Mouse (Mus musculus) hindbrain, embryonic 15.5 days (tissue): ENCODE results near the gene Mbd3. TPM values are rescaled to one million over a fixed set of nuclear protein-coding genes. Genes with fewer than 3 reads are reported as not detected.
A peak's percentile ranks its signal among the peaks of the same experiment; 100 is the strongest.

Experiments
- ATAC-seq: fragments of 200-750 bp; cut with Nextera tagmentation; 2 replicates; pipeline ENCODE4 v1.8.0; 2017; ENCODE audit warnings: low read depth, moderate number of reproducible peaks, moderate TSS enrichment; ENCODE audit not compliant: low FRiP score
- H3K27ac ChIP-seq: fragments of 300-500 bp; sonication (generic); replicated peaks from 2 replicates; pipeline ENCODE4 v1.5.1; 2015; ENCODE audit warnings: mild to moderate bottlenecking, inconsistent platforms
- H3K27me3 ChIP-seq: fragments of 300-500 bp; sonication (generic); 2 replicates; pipeline ENCODE4 v1.6.1; 2015; ENCODE audit warnings: control low read depth, inconsistent platforms
- H3K36me3 ChIP-seq: fragments of 300-500 bp; sonication (generic); 2 replicates; pipeline ENCODE4 v1.6.1; 2015; ENCODE audit warnings: control low read depth, inconsistent platforms
- H3K4me1 ChIP-seq: fragments of 300-500 bp; sonication (generic); replicated peaks from 2 replicates; pipeline ENCODE4 v1.6.1; 2015; ENCODE audit warnings: control low read depth, inconsistent platforms
- H3K4me2 ChIP-seq: fragments of 300-500 bp; sonication (generic); 2 replicates; pipeline ENCODE4 v1.6.1; 2015; ENCODE audit warnings: moderate library complexity, mild to moderate bottlenecking, inconsistent platforms
- H3K4me3 ChIP-seq: fragments of 300-500 bp; sonication (generic); 2 replicates; pipeline ENCODE4 v1.5.1; 2015; ENCODE audit warnings: mild to moderate bottlenecking, inconsistent platforms
- H3K9ac ChIP-seq: fragments of 300-500 bp; sonication (generic); 2 replicates; pipeline ENCODE4 v1.6.1; 2015; ENCODE audit warnings: inconsistent platforms
- H3K9me3 ChIP-seq: fragments of 300-500 bp; sonication (generic); 2 replicates; pipeline ENCODE4 v1.6.1; 2016; ENCODE audit warnings: control low read depth, inconsistent platforms
- WGBS: fragments of 180-500 bp; shearing (Covaris S2); methylation state at CpG from one replicate; pipeline ENCODE4 v1.1.7; 2015; 5-methylcytosine and 5-hydroxymethylcytosine counted together
- polyA plus RNA-seq: library from polyadenylated mRNA; unstranded; fragments of >200 nt; fragmentation: Nextera tagmentation; extraction: Ambion mirVana; gene quantifications from 2 replicates; pipeline ENCODE4 v1.2.1, GENCODE M21; 2015

The Mbd3 gene
- polyA plus RNA-seq, 1 experiment from 2014 or later: 229 TPM

GRCm38 (mm10) chr10:80403044-80403692, 3.8 kb upstream of the Mbd3 start:
- H3K9me3 ChIP-seq: no peaks in the 10 kb centered on the region
- H3K27ac ChIP-seq: no peak overlapping the region
- ATAC-seq: no peak
- H3K9ac ChIP-seq: no peak overlapping the region
- 93% methylated on average over 4 of the region's 4 CpGs for WGBS
- no peak overlapping the region for H3K4me2 ChIP-seq
- H3K4me3 ChIP-seq: no peak overlapping the region
- peaks cover 38% of the 10 kb centered on the region for H3K4me1 ChIP-seq
- H3K27me3 ChIP-seq: no peaks in the 10 kb centered on the region
- peaks cover 27% of the 10 kb centered on the region for H3K36me3 ChIP-seq

GRCm38 (mm10) chr10:80400704-80401161, 1.4 kb upstream of the Mbd3 start:
- Histone ChIP-seq H3K4me3 (no peak overlapping the region), H3K9me3 (no peaks in the 10 kb centered on the region), H3K27ac (peak overlapping the region; percentile 87; the same call in 1 of the 2 replicates), H3K4me2 (peak overlapping the region; percentile 89), H3K36me3 (peaks cover 27% of the 10 kb centered on the region), H3K27me3 (no peaks in the 10 kb centered on the region), H3K4me1 (peaks cover 45% of the 10 kb centered on the region), H3K9ac (peak overlapping the region; percentile 55)
- no peak for ATAC-seq
- 87% methylated on average over 4 of the region's 4 CpGs for WGBS

- no peak for ATAC-seq
- peaks cover 33% of the 10 kb centered on the region for H3K36me3 ChIP-seq
- H3K4me3 ChIP-seq: peak overlapping the region; percentile 65
- H3K4me1 ChIP-seq: peaks cover 39% of the 10 kb centered on the region
- no peaks in the 10 kb centered on the region for H3K27me3 ChIP-seq
- WGBS: 13% methylated on average over 17 of the region's 17 CpGs
- peak overlapping the region; percentile 55 for H3K9ac ChIP-seq
- H3K4me2 ChIP-seq: peak overlapping the region; percentile 89
- no peaks in the 10 kb centered on the region for H3K9me3 ChIP-seq
- peak overlapping the region; percentile 87 for H3K27ac ChIP-seq
These were observed 788 bp upstream of the Mbd3 start for GRCm38 (mm10) chr10:80399973-80400703.

- H3K9ac ChIP-seq: peak overlapping the region; percentile 93
- peak; percentile 79 for ATAC-seq
- no peaks in the 10 kb centered on the region for H3K9me3 ChIP-seq
- H3K4me3 ChIP-seq: peak overlapping the region; percentile 65
- peaks cover 33% of the 10 kb centered on the region for H3K4me1 ChIP-seq
- no peaks in the 10 kb centered on the region for H3K27me3 ChIP-seq
- peak overlapping the region; percentile 89 for H3K4me2 ChIP-seq
- peak overlapping the region; percentile 99 for H3K27ac ChIP-seq
- WGBS: under 1% methylated on average over 59 of the region's 59 CpGs
- peaks cover 45% of the 10 kb centered on the region for H3K36me3 ChIP-seq
These were observed 595 bp downstream of the Mbd3 start for GRCm38 (mm10) chr10:80398719-80399190.

GRCm38 (mm10) chr10:80398174-80398535, 1.2 kb downstream of the Mbd3 start:
- Histone ChIP-seq H3K4me3 (peak overlapping the region; percentile 65), H3K4me2 (peak overlapping the region; percentile 89), H3K27ac (peak overlapping the region; percentile 99), H3K36me3 (peaks cover 45% of the 10 kb centered on the region), H3K9me3 (no peaks in the 10 kb centered on the region), H3K27me3 (no peaks in the 10 kb centered on the region), H3K4me1 (peaks cover 33% of the 10 kb centered on the region), H3K9ac (peak overlapping the region; percentile 93)
- ATAC-seq: no peak
- 0% methylated on average over 1 of the region's 1 CpGs for WGBS

- no peaks in the 10 kb centered on the region for H3K9me3 ChIP-seq
- H3K27me3 ChIP-seq: no peaks in the 10 kb centered on the region
- peak overlapping the region; percentile 89 for H3K4me2 ChIP-seq
- H3K4me1 ChIP-seq: peaks cover 33% of the 10 kb centered on the region
- ATAC-seq: no peak
- H3K27ac ChIP-seq: peak overlapping the region; percentile 99
- peaks cover 45% of the 10 kb centered on the region for H3K36me3 ChIP-seq
- 36% methylated on average over 8 of the region's 8 CpGs for WGBS
- H3K9ac ChIP-seq: peak overlapping the region; percentile 93
- H3K4me3 ChIP-seq: peak overlapping the region; percentile 65
These were observed 1.7 kb downstream of the Mbd3 start for GRCm38 (mm10) chr10:80397524-80398173.

- Histone ChIP-seq H3K27me3 (no peaks in the 10 kb centered on the region), H3K4me2 (peak overlapping the region; percentile 89), H3K27ac (peak overlapping the region; percentile 99), H3K9ac (peak overlapping the region; percentile 93; the same call in 1 of the 2 replicates), H3K9me3 (no peaks in the 10 kb centered on the region), H3K4me1 (peaks cover 33% of the 10 kb centered on the region), H3K4me3 (peak overlapping the region; percentile 65), H3K36me3 (peaks cover 46% of the 10 kb centered on the region)
- ATAC-seq: no peak
- WGBS: 87% methylated on average over 11 of the region's 11 CpGs
These were observed 2.4 kb downstream of the Mbd3 start for GRCm38 (mm10) chr10:80396822-80397523.

- no peak overlapping the region for H3K4me2 ChIP-seq
- peaks cover 22% of the 10 kb centered on the region for H3K4me1 ChIP-seq
- 94% methylated on average over 35 of the region's 35 CpGs for WGBS
- peaks cover 47% of the 10 kb centered on the region for H3K36me3 ChIP-seq
- ATAC-seq: no peak
- H3K27ac ChIP-seq: no peak overlapping the region
- H3K4me3 ChIP-seq: no peak overlapping the region
- no peak overlapping the region for H3K9ac ChIP-seq
- H3K9me3 ChIP-seq: no peaks in the 10 kb centered on the region
- H3K27me3 ChIP-seq: no peaks in the 10 kb centered on the region
These were observed 4.2 kb downstream of the Mbd3 start for GRCm38 (mm10) chr10:80395025-80395627.

GRCm38 (mm10) chr10:80392687-80393086, 6.7 kb downstream of the Mbd3 start:
- Histone ChIP-seq H3K27ac (no peak overlapping the region), H3K27me3 (no peaks in the 10 kb centered on the region), H3K4me2 (no peak overlapping the region), H3K4me1 (peaks cover 25% of the 10 kb centered on the region), H3K4me3 (no peak overlapping the region), H3K36me3 (peaks cover 47% of the 10 kb centered on the region), H3K9ac (no peak overlapping the region), H3K9me3 (no peaks in the 10 kb centered on the region)
- no peak for ATAC-seq
- WGBS: 93% methylated on average over 5 of the region's 5 CpGs

GRCm38 (mm10) chr10:80390697-80391096, 8.7 kb downstream of the Mbd3 start:
- no peak overlapping the region for H3K4me3 ChIP-seq
- no peak overlapping the region for H3K27ac ChIP-seq
- no peak overlapping the region for H3K9ac ChIP-seq
- H3K9me3 ChIP-seq: no peaks in the 10 kb centered on the region
- no peak overlapping the region for H3K4me2 ChIP-seq
- H3K27me3 ChIP-seq: no peaks in the 10 kb centered on the region
- 87% methylated on average over 9 of the region's 9 CpGs for WGBS
- H3K4me1 ChIP-seq: peaks cover 10% of the 10 kb centered on the region
- no peak for ATAC-seq
- H3K36me3 ChIP-seq: peaks cover 46% of the 10 kb centered on the region

- Histone ChIP-seq H3K4me1 (peaks cover 23% of the 10 kb centered on the region), H3K27me3 (no peaks in the 10 kb centered on the region), H3K27ac (no peak overlapping the region), H3K9ac (no peak overlapping the region), H3K9me3 (no peaks in the 10 kb centered on the region), H3K4me3 (no peak overlapping the region), H3K36me3 (peaks cover 31% of the 10 kb centered on the region), H3K4me2 (no peak overlapping the region)
- 75% methylated on average over 4 of the region's 4 CpGs for whole genome bisulfite sequencing
- no peak for ATAC-seq
These were observed 10.1 kb downstream of the Mbd3 start for GRCm38 (mm10) chr10:80389185-80389708.
